Mouse (Mus musculus): ENCODE results near the gene Rhbdd1. TPM values are rescaled to one million over a fixed set of nuclear protein-coding genes. Genes with fewer than 3 reads are reported as not detected.

Gene Rhbdd1
- total RNA-seq, 2 experiments from 2014 or later: 7.6 to 10.8 TPM

DNA sequence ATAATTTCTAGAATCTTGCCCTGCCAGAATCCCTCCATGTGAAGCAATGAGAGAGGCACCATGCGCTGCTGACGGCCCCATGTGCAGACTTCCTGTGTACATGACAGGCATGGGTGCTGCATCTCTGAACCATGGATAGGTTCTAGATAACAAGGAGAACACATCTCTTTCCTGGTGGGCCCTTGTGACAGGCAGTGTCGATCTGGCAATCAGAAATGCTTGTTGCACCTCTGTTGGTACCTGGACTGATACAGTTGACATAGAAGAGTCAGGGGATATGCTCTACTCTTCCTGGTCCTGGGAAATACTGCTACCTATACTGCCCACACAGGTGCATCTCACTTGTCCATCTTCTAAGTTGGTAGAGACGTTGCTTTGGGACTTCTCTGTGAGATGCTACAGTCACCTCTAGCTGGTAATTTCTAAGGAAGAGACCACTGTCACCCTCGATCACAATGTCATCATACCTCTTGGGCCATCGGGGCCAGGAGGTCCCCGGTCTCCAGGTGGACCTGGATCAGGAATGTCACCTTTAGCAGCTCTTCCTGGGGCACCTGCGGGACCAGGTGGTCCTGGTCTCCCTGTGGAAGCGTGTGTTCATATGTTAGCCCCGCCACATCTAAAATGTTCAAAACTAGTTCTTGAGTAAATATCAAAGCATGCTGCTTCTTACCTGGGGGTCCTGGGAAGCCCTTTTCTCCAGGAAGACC is 154.4 kb downstream of the Rhbdd1 start:
- no peak for ATAC-seq (replicated peaks; ENCODE audit: low FRiP score, low TSS enrichment, poor library complexity, severe bottlenecking)

DNA sequence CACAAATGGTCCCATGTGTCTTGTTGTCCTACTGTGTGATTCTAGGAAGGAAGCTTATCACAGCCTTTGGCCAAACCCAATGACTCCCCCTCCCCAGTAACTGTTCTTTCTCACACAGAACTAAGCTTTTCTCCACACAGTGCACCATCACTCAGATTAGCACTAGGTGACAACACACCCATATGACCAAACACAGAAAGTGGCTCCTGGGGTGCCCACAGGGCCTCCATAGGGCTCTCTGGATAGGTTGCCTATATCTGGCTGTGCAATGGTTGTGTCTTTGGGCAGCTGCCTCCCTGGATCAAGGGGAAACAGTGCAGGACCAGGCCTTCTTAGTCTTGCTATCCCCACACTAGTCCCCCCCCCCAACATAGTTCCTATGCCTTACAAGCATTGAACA is 157.2 kb downstream of the Rhbdd1 start:
- ATAC-seq (replicated peaks; ENCODE audit: low FRiP score, low TSS enrichment, poor library complexity, severe bottlenecking): no peak

DNA sequence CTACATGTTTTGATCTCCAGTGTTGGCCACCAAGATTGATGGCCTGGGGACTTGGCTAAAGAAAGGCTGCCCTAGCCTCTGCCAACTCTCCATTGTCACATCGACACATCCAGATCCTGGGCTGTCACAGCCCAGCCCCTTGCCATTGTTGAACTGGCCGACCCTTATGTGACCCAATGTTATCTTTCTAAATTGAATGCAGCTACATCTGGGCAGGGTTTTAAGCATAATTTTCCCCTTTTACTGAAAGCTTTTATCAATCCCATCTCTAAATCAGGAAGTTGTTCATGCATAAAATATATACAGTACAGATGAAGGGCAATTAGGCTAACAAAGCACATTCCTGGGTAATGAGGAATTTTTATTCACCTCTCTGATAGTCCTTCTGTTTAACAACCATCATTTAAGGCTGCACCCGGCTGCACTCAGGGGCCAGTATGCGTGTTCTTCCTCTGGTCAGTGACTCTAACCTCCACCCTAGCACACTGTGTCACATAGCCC is 158.3 kb downstream of the Rhbdd1 start:
- ATAC-seq (replicated peaks; ENCODE audit: low FRiP score, low TSS enrichment, poor library complexity, severe bottlenecking): no peak

- no peak for ATAC-seq (replicated peaks; ENCODE audit: low FRiP score, low TSS enrichment, poor library complexity, severe bottlenecking)
These were observed 159.0 kb downstream of the Rhbdd1 start for GRCm38 (mm10) chr1:82475254-82475653.

DNA sequence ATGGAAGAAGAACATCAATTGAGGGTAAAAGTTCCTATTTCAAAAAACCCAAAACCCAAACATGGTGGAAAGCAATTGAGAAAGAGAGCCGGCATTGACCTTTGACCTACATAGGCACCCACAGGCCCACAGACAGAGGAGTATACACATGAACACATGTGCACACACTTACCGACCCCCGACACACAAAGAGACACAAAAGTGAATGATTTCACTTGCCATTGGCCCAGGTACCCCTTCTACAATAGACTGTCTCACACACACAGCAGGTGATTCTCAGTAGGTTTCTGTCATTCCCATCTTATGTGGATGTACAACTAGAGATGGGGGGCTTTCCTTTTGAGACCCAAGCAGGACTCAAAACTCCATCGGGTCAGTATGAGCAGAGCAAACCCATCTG is 159.6 kb downstream of the Rhbdd1 start:
- no peak for ATAC-seq (replicated peaks; ENCODE audit: low FRiP score, low TSS enrichment, poor library complexity, severe bottlenecking)

DNA sequence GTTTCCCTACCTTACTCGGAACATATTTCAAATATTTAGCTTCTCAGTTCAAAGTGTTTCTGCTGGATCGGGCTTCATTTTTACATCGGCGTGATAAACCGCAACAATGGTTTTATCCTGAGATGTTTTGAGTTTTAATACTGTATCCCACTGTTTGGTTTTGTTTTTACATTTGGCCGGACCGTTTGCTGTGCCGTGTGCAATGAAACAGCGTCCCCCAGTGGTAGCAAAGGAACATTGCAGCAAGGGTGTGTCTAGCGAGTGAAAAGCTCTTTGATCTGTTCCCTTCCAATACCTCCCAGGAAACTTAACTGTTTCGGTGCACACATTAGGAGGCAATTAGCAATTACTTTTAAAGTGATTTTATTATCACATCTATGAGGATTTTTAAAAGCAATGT is 160.0 kb downstream of the Rhbdd1 start:
- no peak for ATAC-seq (replicated peaks; ENCODE audit: low FRiP score, low TSS enrichment, poor library complexity, severe bottlenecking)

DNA sequence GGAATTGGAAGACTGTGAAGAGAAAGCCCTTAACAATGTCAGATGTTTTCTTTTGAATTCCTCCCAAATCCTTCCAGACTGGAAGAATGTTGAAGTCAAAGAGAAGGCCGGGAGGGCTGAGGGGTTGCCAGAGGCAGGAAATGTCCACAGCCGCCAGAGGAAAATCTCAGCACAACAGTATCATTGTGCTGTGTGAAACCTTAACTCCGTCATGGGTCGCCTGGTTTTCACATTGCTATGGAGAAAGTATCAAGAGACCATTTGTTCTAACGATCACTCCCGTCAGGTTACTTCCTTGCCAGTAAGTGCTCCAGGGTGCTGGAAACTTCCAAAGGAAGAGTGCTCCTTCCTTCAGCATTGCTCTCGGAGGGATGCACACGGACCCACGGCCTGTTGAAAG is 160.5 kb downstream of the Rhbdd1 start:
- no peak for ATAC-seq (replicated peaks; ENCODE audit: low FRiP score, low TSS enrichment, poor library complexity, severe bottlenecking)

DNA sequence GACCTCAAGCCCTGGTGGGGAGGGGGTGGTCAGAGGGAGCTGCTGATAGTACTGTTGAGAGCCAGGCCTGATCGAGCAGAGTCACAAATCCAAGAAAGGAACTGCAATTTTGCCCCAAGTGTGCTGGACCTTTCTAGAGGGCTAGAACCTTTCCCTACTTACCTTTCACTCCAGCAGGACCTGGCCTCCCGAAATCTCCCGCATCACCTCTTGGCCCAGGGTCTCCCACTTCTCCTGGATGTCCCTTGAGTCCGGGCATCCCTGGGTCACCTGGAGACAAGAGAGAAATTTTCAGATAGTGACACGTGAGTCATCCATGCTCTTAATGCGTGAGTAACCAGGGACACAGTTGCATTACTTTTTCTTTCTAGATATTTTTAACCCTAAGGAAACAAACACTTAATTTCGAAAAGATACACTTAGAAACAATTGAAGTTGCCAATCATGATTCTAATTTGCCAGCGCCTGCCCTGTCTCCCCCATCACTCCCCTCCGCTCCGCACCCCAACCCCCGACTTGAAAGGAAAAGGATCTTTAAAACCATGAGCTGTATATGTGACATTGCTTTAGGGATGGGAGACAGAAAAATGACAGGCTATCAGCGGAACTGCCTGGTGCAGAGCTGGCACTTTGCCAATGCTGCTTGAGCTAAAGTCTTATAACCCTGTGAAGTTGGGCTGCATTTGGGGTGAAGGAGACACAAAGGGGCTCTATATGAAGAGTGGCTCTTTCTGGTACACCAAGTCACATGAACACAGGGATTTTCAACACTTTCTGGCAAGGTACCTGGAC is 163.6 kb downstream of the Rhbdd1 start:
- ATAC-seq (replicated peaks; ENCODE audit: low FRiP score, low TSS enrichment, poor library complexity, severe bottlenecking): no peak

DNA sequence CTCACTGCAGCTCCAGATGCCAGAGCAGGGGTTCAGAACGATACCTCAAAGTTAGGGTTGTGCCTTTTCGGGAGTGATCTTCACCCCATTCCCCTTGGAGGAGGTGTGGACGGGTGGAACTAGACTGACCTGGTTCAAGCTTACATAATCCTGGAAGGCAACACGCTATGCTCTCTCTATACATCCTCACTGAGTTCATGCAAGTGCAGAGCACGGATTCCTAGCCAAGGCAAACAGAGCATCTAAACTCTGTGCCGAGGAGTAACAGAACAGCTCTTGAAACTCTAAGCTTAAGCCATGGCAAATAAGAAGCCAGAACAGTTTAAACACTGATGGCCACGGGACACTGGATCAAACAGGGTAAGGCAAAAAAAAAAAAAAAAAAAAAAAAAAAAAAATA is 166.1 kb downstream of the Rhbdd1 start:
- ATAC-seq (replicated peaks; ENCODE audit: low FRiP score, low TSS enrichment, poor library complexity, severe bottlenecking): no peak

DNA sequence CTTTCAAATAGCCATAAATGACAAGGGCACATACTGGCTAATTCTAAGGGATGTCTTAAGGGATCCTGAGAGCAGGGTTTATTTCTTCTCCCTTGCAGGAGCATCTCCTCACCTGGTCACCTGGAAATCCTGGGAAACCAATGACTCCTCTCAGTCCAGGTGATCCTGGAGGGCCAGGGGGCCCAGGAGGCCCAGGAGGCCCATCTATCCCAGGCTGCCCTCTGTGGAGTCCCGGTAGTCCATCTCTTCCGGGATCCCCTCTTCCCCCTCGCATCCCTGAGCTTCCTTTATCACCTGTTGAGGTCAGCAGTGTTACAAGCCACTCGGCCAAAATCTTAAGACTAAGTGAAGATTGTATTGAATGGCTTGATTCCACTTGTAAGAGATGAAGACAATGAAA is 170.1 kb downstream of the Rhbdd1 start:
- no peak for ATAC-seq (replicated peaks; ENCODE audit: low FRiP score, low TSS enrichment, poor library complexity, severe bottlenecking)

DNA sequence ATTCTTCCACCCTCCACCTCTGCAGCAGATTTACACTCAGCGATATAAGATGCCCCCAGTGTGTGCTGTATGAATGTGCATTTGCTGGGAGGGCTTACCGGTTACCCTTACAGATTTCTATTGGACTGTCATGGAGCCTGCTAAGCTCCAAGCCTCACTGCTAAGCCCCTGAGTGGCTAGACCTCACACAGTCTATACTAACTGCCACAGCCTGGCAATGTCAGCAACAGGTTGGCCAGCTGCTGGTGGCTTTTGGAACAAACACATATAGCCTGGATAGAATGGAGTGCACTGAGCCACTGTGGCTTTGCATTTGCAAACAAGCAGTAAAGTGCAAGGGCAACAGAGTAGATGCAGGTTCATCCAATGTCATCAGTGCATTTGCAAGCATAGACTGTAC is 175.7 kb downstream of the Rhbdd1 start:
- ATAC-seq (replicated peaks; ENCODE audit: low FRiP score, low TSS enrichment, poor library complexity, severe bottlenecking): no peak

Other genes with a start within 250 kb of the Rhbdd1 start
- gene Gm9747, start 83.3 kb upstream of the Rhbdd1 start, total RNA-seq (2014; fragmentation: Nextera tagmentation): not detected in 2 replicates
- not detected in 2 replicates for gene Gm9747, start 83.3 kb upstream of the Rhbdd1 start, total RNA-seq (2017)
- gene Irs1, start 25.0 kb upstream of the Rhbdd1 start, total RNA-seq (2014; fragmentation: Nextera tagmentation): not detected in 2 replicates
- gene Irs1, start 25.0 kb upstream of the Rhbdd1 start, total RNA-seq (2017): not detected in 2 replicates